Mouse (Mus musculus): ENCODE data around the gene Filip1l.

Filip1l gene

DNA sequence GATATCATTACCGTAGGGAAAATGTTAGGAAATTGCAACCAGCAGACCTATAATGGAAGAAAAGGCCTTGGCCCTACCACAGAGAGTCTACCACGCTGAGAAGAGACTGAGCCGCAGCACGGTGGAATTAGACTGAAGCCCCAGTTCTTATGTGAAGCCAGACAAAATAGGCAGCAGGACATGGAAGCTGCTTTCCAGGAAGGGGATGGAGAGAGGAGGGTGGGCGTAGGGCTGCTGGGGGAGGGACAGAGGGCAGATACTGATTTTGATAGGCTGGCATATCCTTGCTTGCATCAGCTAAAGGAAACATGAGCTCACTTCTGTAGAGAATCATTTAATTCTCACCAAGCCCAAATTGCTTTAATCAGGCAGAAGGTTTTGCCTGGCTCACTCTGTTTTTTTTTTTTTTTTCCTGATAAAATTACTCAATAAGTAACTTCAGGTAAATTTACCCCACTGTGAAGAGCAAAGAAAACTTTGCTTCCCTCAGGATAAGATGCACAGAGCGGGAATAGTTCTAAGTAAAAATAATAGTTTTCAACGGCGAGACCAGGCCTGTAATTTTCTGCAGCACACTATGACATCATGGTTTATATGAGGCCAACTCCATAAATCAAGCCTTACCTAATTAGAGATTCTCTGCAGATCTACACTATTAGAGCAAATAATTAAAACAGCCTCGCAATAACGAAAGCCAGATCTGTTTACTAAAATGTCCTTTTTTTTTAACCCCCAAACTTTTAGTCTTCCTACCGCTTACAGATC is 84.8 kb downstream of the Filip1l start:
- DNase-seq (ENCODE audit: low spot score): no peak

DNA sequence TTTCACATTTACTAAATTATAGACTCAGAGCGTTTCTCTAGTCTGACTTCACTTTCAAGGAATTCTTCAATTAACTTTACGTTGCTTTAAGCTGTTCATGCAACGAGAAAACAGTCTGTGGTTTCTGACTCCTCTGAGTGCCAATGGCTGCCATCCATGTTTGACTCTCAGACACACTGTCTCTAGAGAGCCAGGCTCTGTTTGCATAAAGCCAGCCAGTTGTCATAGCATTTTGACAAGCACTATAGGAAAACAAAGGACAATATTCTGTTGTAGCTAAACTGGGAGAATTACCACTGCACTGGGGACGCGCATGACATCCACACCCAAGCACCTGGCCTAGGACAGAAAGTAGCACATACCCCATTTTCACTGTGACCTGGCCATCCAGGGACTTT is 85.4 kb downstream of the Filip1l start:
- no peak for DNase-seq (ENCODE audit: low spot score)

- no peak for DNase-seq (ENCODE audit: low spot score)
These were observed 86.3 kb downstream of the Filip1l start for GRCm38 (mm10) chr16:57439206-57439605.

GRCm38 (mm10) chr16:57440706-57441437 is 88.0 kb downstream of the Filip1l start:
- no peak for DNase-seq (ENCODE audit: low spot score)

- no peak for DNase-seq (ENCODE audit: low spot score)
These were observed 92.5 kb downstream of the Filip1l start for GRCm38 (mm10) chr16:57445096-57446094.

- no peak for DNase-seq (ENCODE audit: low spot score)
These were observed 100.1 kb downstream of the Filip1l start for GRCm38 (mm10) chr16:57453009-57453408.

- no peak for DNase-seq (ENCODE audit: low spot score)
These were observed 101.3 kb downstream of the Filip1l start for GRCm38 (mm10) chr16:57454106-57454763.

DNA sequence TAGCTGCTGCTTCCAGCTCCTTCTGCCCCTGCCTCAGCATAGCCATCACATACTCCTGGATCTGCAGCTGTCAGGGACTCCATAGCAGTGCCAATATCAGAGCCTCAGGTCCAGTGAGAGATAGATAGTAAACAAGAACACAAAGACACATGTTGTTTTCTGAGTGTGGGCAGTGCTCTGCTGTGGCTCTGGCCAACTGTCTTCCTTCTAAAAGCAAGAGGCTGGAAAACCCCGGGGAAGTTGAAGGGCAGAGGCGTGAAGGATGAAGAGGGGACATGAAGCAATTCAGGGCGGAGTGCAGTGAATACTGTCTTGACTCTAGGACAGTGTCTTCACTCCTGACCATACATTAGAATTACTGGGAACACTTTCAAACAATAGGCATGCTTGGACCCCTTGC is 102.7 kb downstream of the Filip1l start:
- no peak for DNase-seq (ENCODE audit: low spot score)

DNA sequence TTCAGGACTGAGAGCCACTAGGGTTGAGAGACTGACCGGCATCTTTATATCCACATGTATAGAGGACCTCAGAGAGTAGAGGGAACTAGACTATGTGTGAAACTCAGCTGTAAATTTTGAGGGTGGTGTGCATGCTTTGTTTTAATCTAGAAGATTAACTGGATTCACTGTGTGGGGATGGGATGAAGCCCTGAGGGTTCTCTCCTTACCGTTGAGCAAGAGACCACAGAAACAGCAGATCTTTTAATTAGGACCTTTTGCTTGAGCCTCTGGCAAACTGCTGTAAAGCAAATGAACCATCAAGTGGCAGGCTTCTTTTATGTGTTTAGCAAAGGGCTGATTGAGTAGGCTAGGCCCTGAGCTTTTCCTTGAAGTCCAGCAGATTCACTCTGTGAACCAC is 103.1 kb downstream of the Filip1l start:
- no peak for DNase-seq (ENCODE audit: low spot score)

GRCm38 (mm10) chr16:57465386-57465913 is 112.6 kb downstream of the Filip1l start:
- no peak for DNase-seq (ENCODE audit: low spot score)

GRCm38 (mm10) chr16:57469301-57469700 is 116.4 kb downstream of the Filip1l start:
- no peak for DNase-seq (ENCODE audit: low spot score)

DNA sequence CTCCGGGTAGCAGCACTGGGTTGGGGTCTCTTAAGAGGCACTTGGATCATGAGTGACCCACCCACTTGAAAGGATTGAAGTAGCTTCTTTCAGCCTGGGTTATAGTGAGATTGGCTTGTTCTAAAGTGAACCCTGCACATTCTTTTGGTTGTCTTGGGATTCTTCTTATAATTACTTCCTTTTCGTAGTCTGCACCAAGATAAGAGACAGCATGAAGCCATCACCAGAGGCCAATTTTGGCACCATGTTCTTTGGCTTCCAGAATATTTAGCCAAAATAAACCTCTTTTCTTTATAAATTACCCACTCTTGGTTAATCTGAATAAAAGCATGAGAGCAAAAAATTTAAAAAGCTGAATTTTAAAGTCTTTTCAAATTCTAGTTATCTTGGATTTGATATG is 117.0 kb downstream of the Filip1l start:
- DNase-seq (ENCODE audit: low spot score): no peak

DNA sequence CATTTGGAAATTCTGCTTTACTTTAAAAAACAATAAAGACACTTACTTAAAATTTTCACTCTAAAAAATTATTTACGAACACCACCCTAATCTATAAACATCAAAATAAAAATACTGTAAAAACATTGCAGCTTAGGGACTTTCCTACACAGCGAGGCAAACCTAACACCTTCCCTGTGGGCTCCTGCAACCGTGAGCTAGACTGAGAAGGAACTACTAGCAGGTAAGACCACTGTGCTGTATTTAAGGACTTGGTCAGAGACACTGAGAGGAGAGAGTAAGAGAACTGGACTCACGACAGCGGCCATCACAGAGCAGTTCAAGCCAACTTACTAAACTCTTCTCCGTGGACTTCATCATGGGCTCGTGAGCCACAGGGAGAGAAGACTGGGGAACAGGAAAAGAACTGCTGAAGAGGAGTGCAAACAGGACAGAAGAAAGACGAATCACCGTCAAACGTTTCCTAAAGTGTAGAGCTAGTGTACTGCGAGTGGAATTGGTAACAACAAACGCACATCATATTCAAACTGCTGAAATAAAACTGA is 117.5 kb downstream of the Filip1l start:
- DNase-seq (ENCODE audit: low spot score): no peak

DNA sequence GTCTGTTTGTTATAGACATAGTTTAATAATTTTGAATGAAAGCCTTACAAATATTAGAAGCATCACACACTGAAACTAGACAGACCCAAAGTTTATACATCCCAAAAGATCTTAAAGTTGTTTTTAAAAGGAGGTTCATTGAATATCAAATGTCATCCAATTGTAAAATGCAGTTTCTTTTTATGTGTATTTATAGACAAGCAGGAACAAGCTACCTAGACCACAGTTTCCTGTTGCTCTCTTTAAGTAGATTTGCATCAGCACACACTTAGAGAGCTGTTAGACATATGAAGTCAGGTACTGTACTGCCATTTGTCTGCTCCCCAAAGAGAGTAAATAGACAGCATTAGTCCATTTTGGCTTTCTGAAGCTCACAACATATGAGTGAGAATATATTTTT is 118.2 kb downstream of the Filip1l start:
- no peak for DNase-seq (ENCODE audit: low spot score)

GRCm38 (mm10) chr16:57473415-57474085 is 120.7 kb downstream of the Filip1l start:
- no peak for DNase-seq (ENCODE audit: low spot score)

GRCm38 (mm10) chr16:57478451-57478850 is 125.6 kb downstream of the Filip1l start:
- DNase-seq (ENCODE audit: low spot score): no peak

DNA sequence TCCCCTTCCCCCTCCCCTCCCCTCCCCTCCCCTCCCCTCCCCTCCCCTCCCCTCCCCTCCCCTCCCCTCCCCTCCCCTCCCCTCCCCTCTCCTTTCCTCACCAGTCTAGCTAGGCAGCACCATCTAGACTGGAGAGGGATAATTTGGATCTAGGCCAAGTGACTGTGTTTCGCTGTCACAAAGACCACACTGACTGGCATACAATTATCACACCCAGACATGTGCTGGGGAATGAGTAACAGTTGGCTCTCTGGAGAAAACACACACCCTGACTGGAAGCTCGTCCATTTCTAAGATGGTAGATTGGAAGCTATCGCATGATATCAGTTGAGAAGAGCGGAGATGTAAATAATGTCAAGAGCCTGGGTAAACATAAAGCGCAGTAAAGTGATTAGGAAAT is 126.9 kb downstream of the Filip1l start:
- no peak for DNase-seq (ENCODE audit: low spot score)

- no peak for DNase-seq (ENCODE audit: low spot score)
These were observed 129.4 kb downstream of the Filip1l start for GRCm38 (mm10) chr16:57482264-57482663.

GRCm38 (mm10) chr16:57482911-57483310 is 130.0 kb downstream of the Filip1l start:
- no peak for DNase-seq (ENCODE audit: low spot score)

- no peak for DNase-seq (ENCODE audit: low spot score)
These were observed 130.6 kb downstream of the Filip1l start for GRCm38 (mm10) chr16:57483503-57483902.

Measured in layer of hippocampus, adult 11-12 months (tissue).